Mouse (Mus musculus) heart, adult 9 months (tissue): ENCODE measurements around the gene Efnb2.

Experiments used
- DNase-seq, 2 experiments: peaks; one replicate each; pipeline ENCODE4 v3.0.0; 2022; ENCODE audit warnings: low spot score in 2 of 2

Efnb2 gene

DNA sequence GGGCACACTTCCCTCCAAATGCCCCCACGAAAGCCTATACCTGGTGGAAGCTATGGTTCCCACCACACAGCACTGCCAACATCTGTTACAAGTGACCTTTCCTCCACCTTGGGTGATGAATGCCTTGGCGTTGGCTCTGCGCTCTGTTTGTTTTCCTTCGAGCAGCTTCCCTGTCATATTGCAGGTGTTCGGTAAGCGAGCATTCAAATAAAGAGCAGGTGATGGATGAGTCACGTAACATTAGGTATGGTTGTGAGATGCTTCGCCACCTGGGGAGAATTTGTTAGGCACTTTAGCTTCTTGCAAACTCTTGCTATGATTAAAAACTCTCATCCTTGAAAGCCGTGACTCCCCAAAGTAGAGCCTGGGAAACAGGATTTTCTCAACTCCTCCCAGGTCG lies 91.8 kb downstream of the Efnb2 start:
- DNase-seq = no peak

GRCm38 (mm10) chr8:8568215-8568773 lies 92.7 kb downstream of the Efnb2 start:
- no peak for DNase-seq
